Mouse (Mus musculus) lung, embryonic 16.5 days (tissue): ENCODE measurements around the gene Tmem74b. TPM values are rescaled to one million over a fixed set of nuclear protein-coding genes. Genes with fewer than 3 reads are reported as not detected.

ENCODE experiments used
- ATAC-seq: fragments of 200-750 bp; cut with Nextera tagmentation; 2 replicates; pipeline ENCODE4 v1.8.0; 2017; ENCODE audit warnings: low read depth, mild to moderate bottlenecking, moderate library complexity
- H3K27ac ChIP-seq: fragments of 300-500 bp; sonication (generic); 2 replicates; pipeline ENCODE4 v1.5.1; 2014; ENCODE audit warnings: mild to moderate bottlenecking, control low read depth, low read length
- H3K27me3 ChIP-seq: fragments of 300-500 bp; sonication (generic); 2 replicates; pipeline ENCODE4 v1.6.1; 2014; ENCODE audit warnings: low read depth, low read length, mixed read lengths; ENCODE audit not compliant: control insufficient read depth, insufficient read depth
- H3K36me3 ChIP-seq: fragments of 300-500 bp; sonication (generic); 2 replicates; pipeline ENCODE4 v1.6.1; 2014; ENCODE audit warnings: low read length; ENCODE audit not compliant: control insufficient read depth, insufficient read depth
- H3K4me1 ChIP-seq: fragments of 300-500 bp; sonication (generic); replicated peaks from 2 replicates; pipeline ENCODE4 v1.6.1; 2014; ENCODE audit warnings: low read length, mixed read lengths; ENCODE audit not compliant: control insufficient read depth, insufficient read depth
- H3K4me2 ChIP-seq: fragments of 300-500 bp; sonication (generic); 2 replicates; pipeline ENCODE4 v1.6.1; 2014; ENCODE audit warnings: low read depth, low read length, control low read depth
- H3K4me3 ChIP-seq: fragments of 300-500 bp; sonication (generic); 2 replicates; pipeline ENCODE4 v1.5.1; 2014; ENCODE audit warnings: mild to moderate bottlenecking, low read length, control low read depth
- H3K9ac ChIP-seq: fragments of 300-500 bp; sonication (generic); 2 replicates; pipeline ENCODE4 v1.6.1; 2014; ENCODE audit warnings: low read length, control low read depth
- H3K9me3 ChIP-seq: fragments of 300-500 bp; sonication (generic); 2 replicates; pipeline ENCODE4 v1.6.1; 2016; ENCODE audit warnings: low read length; ENCODE audit not compliant: control insufficient read depth
- WGBS: fragments of 180-500 bp; shearing (Covaris S2); extraction: QIAGEN DNeasy Blood & Tissue Kit; methylation state at CpG from one replicate; pipeline ENCODE4 v1.1.7; 2014; 5-methylcytosine and 5-hydroxymethylcytosine counted together
- polyA plus RNA-seq: library from polyadenylated mRNA; unstranded; fragments of >200 nt; fragmentation: Nextera tagmentation; extraction: Ambion mirVana; gene quantifications from 2 replicates; pipeline ENCODE4 v1.2.1, GENCODE M21; 2015

The Tmem74b gene
- polyA plus RNA-seq, 1 experiment from 2014 or later = 1.6 TPM

DNA sequence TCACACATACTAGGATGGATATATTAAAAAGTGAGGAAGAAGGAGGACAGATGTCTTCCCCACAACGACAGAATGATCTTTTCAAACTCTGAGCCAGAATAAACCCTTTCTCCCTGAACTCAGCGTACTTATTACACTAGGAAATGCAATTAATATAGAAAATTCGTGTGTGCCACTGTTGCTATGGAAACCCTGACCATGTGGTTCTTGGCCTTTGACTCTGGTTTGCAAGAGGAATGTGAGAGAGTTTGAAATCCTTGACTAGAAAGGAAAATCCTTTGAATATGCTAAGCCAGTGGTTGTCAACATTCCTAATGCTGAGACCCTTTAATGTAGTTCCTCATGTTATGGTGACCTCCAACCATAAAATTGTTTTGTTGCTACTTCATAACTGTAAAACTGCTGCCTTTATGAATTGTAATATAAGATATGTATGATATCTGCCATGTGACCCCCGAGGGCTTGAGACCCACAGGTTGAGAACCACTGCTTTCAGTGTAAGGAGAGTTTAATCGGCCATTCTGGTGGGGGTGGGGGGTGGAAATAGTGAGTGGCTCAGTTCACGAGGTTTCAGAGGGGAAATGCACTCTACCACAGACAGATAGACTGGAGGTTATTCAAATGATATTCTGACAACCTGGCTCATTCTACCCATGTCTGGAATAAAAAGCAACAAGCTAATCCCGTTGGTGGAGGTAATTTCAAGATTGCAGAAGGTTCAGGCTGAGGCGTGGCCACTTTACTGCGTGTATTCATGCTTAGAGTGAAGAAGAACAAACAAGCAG is 54.7 kb downstream of the Tmem74b start:
- ATAC-seq = peak; percentile 20; the same call in 1 of the 2 replicates
- WGBS = 41% methylated on average over 9 of the region's 9 CpGs
- no peak overlapping the region for H3K4me3 ChIP-seq
- H3K9ac ChIP-seq = no peak overlapping the region
- H3K9me3 ChIP-seq = no peaks in the 10 kb centered on the region
- H3K27ac ChIP-seq = no peak overlapping the region
- no peak overlapping the region for H3K4me2 ChIP-seq
- H3K36me3 ChIP-seq = no peaks in the 10 kb centered on the region
- no peaks in the 10 kb centered on the region for H3K27me3 ChIP-seq
- H3K4me1 ChIP-seq = no peaks in the 10 kb centered on the region

DNA sequence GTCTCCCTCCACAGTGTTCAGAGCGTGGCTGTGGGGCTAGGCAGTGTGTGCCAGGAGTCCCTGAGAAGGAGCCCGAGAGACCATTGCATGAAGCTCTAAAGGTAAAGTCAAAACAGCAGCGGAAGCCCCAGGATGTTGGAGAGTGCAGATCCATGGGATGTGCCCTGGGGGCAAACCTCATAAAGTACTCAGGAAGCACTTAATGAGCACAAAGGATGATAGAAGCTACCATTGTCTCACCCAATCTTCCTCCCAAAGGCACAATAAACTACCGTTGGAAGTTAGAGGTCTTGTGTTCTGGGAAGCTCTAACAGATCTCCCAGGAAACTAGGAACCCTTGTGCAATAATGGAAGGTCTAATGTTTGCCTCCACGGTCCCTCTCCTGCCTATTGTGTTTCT is 55.6 kb downstream of the Tmem74b start:
- no peaks in the 10 kb centered on the region for H3K4me1 ChIP-seq
- no peaks in the 10 kb centered on the region for H3K27me3 ChIP-seq
- H3K4me3 ChIP-seq = no peak overlapping the region
- H3K36me3 ChIP-seq = no peaks in the 10 kb centered on the region
- H3K9ac ChIP-seq = no peak overlapping the region
- no peak for ATAC-seq
- H3K27ac ChIP-seq = no peak overlapping the region
- H3K9me3 ChIP-seq = no peaks in the 10 kb centered on the region
- H3K4me2 ChIP-seq = no peak overlapping the region
- 85% methylated on average over 5 of the region's 5 CpGs for WGBS

DNA sequence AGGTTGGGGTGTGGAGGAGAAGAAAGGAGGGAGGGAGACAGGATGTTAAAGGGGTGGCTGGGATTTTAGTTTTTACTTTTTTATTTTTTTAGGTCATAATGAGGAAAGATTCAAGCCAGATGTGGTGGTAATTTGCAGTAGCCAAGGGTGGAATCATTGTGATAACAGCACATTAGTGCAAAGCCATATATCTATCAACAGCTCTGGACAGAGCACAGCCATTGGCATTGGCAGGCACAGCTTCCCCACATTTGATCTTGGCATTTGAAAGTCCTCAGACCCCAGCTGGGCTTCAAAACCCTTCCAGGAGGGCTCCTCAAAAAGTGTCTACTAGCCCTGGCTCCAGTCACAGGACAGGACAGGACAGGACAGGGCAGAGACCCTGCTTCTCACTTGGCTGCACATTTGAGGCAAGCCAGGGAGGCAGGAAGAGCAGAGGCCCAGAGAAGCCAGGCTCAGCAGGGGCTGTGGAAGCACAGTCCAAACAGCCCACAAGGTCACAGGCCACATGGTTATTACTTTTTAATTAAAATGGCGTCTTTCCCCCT is 57.1 kb downstream of the Tmem74b start:
- Histone ChIP-seq H3K4me2 (no peak overlapping the region), H3K9ac (no peak overlapping the region), H3K9me3 (no peaks in the 10 kb centered on the region), H3K27me3 (no peaks in the 10 kb centered on the region), H3K4me3 (no peak overlapping the region), H3K36me3 (no peaks in the 10 kb centered on the region), H3K4me1 (no peaks in the 10 kb centered on the region), H3K27ac (no peak overlapping the region)
- WGBS = 27% methylated on average over 1 of the region's 1 CpGs
- ATAC-seq = peak; percentile 70

Other genes with a start within 250 kb of the Tmem74b start
- not detected in 2 replicates for gene 4921509C19Rik, start 225.9 kb upstream of the Tmem74b start, polyA plus RNA-seq
- gene Nsfl1c, start 207.8 kb upstream of the Tmem74b start, polyA plus RNA-seq = 192 and 200 TPM in 2 replicates
- 699 and 778 TPM in 2 replicates for gene Fkbp1a, start 159.5 kb upstream of the Tmem74b start, polyA plus RNA-seq
- gene Sdcbp2, start 129.4 kb upstream of the Tmem74b start, polyA plus RNA-seq = 0.74 and 1.2 TPM in 2 replicates
- gene Snph, start 69.4 kb upstream of the Tmem74b start, polyA plus RNA-seq = 0.69 and 0.87 TPM in 2 replicates
- gene Rad21l, start 33.5 kb upstream of the Tmem74b start, polyA plus RNA-seq = not detected in 2 replicates
- gene Psmf1, start 42.2 kb downstream of the Tmem74b start, polyA plus RNA-seq = 37.9 and 40.7 TPM in 2 replicates
- 0.94 and 0.97 TPM in 2 replicates for gene Rspo4, start 140.9 kb downstream of the Tmem74b start, polyA plus RNA-seq
- gene Angpt4, start 209.2 kb downstream of the Tmem74b start, polyA plus RNA-seq = 0.57 and 0.78 TPM in 2 replicates